Mouse (Mus musculus): ENCODE data around the gene Sst. TPM values are rescaled to one million over a fixed set of nuclear protein-coding genes. Genes with fewer than 3 reads are reported as not detected.

Gene Sst
- total and polyA plus RNA-seq, 3 experiments: not detected

GRCm38 (mm10) chr16:23897984-23898586 lies 7.3 kb upstream of the Sst start:
- no peak overlapping the region for H3K4me3 ChIP-seq (ENCODE audit: control insufficient read depth in 1 of 2, insufficient read depth in 1 of 2, low read depth in 2 of 2, low read length in 2 of 2)
- no peaks in the 10 kb centered on the region for H3K27me3 ChIP-seq (ENCODE audit: control insufficient read depth in 1 of 2, insufficient read depth in 2 of 2, low read length in 2 of 2)
- no peak overlapping the region for H3K27ac ChIP-seq (ENCODE audit: control insufficient read depth, low read depth, low read length)
- H3K4me1 ChIP-seq (ENCODE audit: control insufficient read depth in 1 of 2, insufficient read depth in 2 of 2, low read length in 2 of 2): no peaks in the 10 kb centered on the region
- H3K36me3 ChIP-seq (ENCODE audit: control insufficient read depth in 1 of 2, insufficient read depth in 2 of 2, low read length in 2 of 2): no peaks in the 10 kb centered on the region
- TF ChIP-seq UBTF (IDR thresholded peaks at IDR 0.05; ENCODE audit: borderline replicate concordance, insufficient read depth, low read depth, low read length) (no peak), NRF1 (IDR thresholded peaks at IDR 0.05; ENCODE audit: insufficient read depth, low read depth, low read length, poor library complexity, severe bottlenecking) (no peak)
- H3K79me2 ChIP-seq (ENCODE audit: control insufficient read depth, insufficient read depth, low read length, poor library complexity): no peaks in the 10 kb centered on the region
- no peak for DNase-seq (ENCODE audit: low read depth, low spot score)
- no peak overlapping the region for H3K9ac ChIP-seq (ENCODE audit: control insufficient read depth, low read depth, low read length, poor library complexity, severe bottlenecking)
- H3K9me3 ChIP-seq (replicated peaks; ENCODE audit: insufficient read depth, low read length): no peaks in the 10 kb centered on the region; the same call in 1 of the 2 replicates

- no peak overlapping the region for H3K4me3 ChIP-seq (ENCODE audit: control insufficient read depth in 1 of 2, insufficient read depth in 1 of 2, low read depth in 2 of 2, low read length in 2 of 2)
- no peak overlapping the region for H3K9ac ChIP-seq (ENCODE audit: control insufficient read depth, low read depth, low read length, poor library complexity, severe bottlenecking)
- H3K36me3 ChIP-seq (ENCODE audit: control insufficient read depth in 1 of 2, insufficient read depth in 2 of 2, low read length in 2 of 2): no peaks in the 10 kb centered on the region
- no peaks in the 10 kb centered on the region; the same call in 1 of the 2 replicates for H3K9me3 ChIP-seq (replicated peaks; ENCODE audit: insufficient read depth, low read length)
- no peak for TF ChIP-seq EP300 (IDR thresholded peaks at IDR 0.05; ENCODE audit: low read depth in 1 of 2, low read length in 2 of 2)
- no peak for TF ChIP-seq CHD2 (IDR thresholded peaks at IDR 0.05; ENCODE audit: low read length)
- no peak for TF ChIP-seq MEF2A (IDR thresholded peaks at IDR 0.05; ENCODE audit: extremely low read depth, insufficient replicate concordance, low read depth, low read length, poor library complexity, severe bottlenecking)
- no peak for TF ChIP-seq ZNF384 (IDR thresholded peaks at IDR 0.05; ENCODE audit: low read depth, low read length)
- no peak for TF ChIP-seq USF2 (IDR thresholded peaks at IDR 0.05; ENCODE audit: borderline replicate concordance in 1 of 2, insufficient read depth in 1 of 2, low read depth in 1 of 2, low read length in 2 of 2)
- no peak for TF ChIP-seq CTCF (IDR thresholded peaks at IDR 0.05 in 2 of 3, conservative IDR thresholded peaks at IDR 0.05 in 1 of 3; ENCODE audit: control insufficient read depth in 1 of 3, insufficient read depth in 1 of 3, low read depth in 2 of 3, low read length in 3 of 3, poor library complexity in 1 of 3, severe bottlenecking in 1 of 3)
- TF ChIP-seq USF1 (IDR thresholded peaks at IDR 0.05; ENCODE audit: low read depth, low read length): no peak
- TF ChIP-seq GABPA (IDR thresholded peaks at IDR 0.05; ENCODE audit: low read depth, low read length): no peak
- TF ChIP-seq TCF12 (IDR thresholded peaks at IDR 0.05; ENCODE audit: low read depth, low read length): no peak
- no peak for TF ChIP-seq CHD1 (IDR thresholded peaks at IDR 0.05; ENCODE audit: low read depth, low read length)
- TF ChIP-seq ZMIZ1 (IDR thresholded peaks at IDR 0.05; ENCODE audit: low read depth, low read length): no peak
- TF ChIP-seq TAL1 (IDR thresholded peaks at IDR 0.05; ENCODE audit: low read length): no peak
- TF ChIP-seq MYC (IDR thresholded peaks at IDR 0.05; ENCODE audit: low read depth, low read length): no peak
- no peak for TF ChIP-seq ETS1 (IDR thresholded peaks at IDR 0.05; ENCODE audit: low read depth, low read length)
- H3K79me2 ChIP-seq (ENCODE audit: control insufficient read depth, insufficient read depth, low read length, poor library complexity): no peaks in the 10 kb centered on the region
- no peak for DNase-seq (ENCODE audit: low read depth, low spot score)
- no peaks in the 10 kb centered on the region for H3K27me3 ChIP-seq (ENCODE audit: control insufficient read depth in 1 of 2, insufficient read depth in 2 of 2, low read length in 2 of 2)
- no peaks in the 10 kb centered on the region for H3K4me1 ChIP-seq (ENCODE audit: control insufficient read depth in 1 of 2, insufficient read depth in 2 of 2, low read length in 2 of 2)
- no peak overlapping the region for H3K27ac ChIP-seq (ENCODE audit: control insufficient read depth, low read depth, low read length)
Observed at GRCm38 (mm10) chr16:23897486-23897885, 6.7 kb upstream of the Sst start.
